Mouse (Mus musculus) hindbrain, postnatal 0 days (tissue): ENCODE measurements around the gene Krtap24-1. TPM values are rescaled to one million over a fixed set of nuclear protein-coding genes. Genes with fewer than 3 reads are reported as not detected.
A peak's percentile ranks its signal among the peaks of the same experiment; 100 is the strongest.

ENCODE experiments used
- ATAC-seq: fragments of 200-750 bp; cut with Nextera tagmentation; 2 replicates; pipeline ENCODE4 v1.8.0; 2017; ENCODE audit warnings: mild to moderate bottlenecking, moderate TSS enrichment, moderate library complexity
- DNase-seq: peaks from one replicate; pipeline ENCODE4 v3.0.0-alpha.2; 2015; ENCODE audit warnings: low spot score
- H3K27ac ChIP-seq: fragments of 300-500 bp; sonication (generic); 2 replicates; pipeline ENCODE4 v1.5.1; 2014; ENCODE audit warnings: mild to moderate bottlenecking
- H3K27me3 ChIP-seq: fragments of 300-500 bp; sonication (generic); 2 replicates; pipeline ENCODE4 v1.6.1; 2014; ENCODE audit warnings: low read length, mixed read lengths; ENCODE audit not compliant: insufficient read depth
- H3K36me3 ChIP-seq: fragments of 300-500 bp; sonication (generic); 2 replicates; pipeline ENCODE4 v1.6.1; 2014; ENCODE audit warnings: low read length, mixed read lengths; ENCODE audit not compliant: insufficient read depth
- H3K4me1 ChIP-seq: fragments of 300-500 bp; sonication (generic); 2 replicates; pipeline ENCODE4 v1.6.1; 2014; ENCODE audit warnings: antibody characterized with exemption, low read length, mixed read lengths; ENCODE audit not compliant: insufficient read depth
- H3K4me2 ChIP-seq: fragments of 300-500 bp; sonication (generic); 2 replicates; pipeline ENCODE4 v1.6.1; 2014; ENCODE audit warnings: low read depth, mild to moderate bottlenecking, low read length, moderate library complexity, mixed read lengths
- H3K4me3 ChIP-seq: fragments of 300-500 bp; sonication (generic); 2 replicates; pipeline ENCODE4 v1.5.1; 2014; ENCODE audit warnings: low read length
- H3K9ac ChIP-seq: fragments of 300-500 bp; sonication (generic); replicated peaks from 2 replicates; pipeline ENCODE4 v1.6.1; 2014; ENCODE audit warnings: mild to moderate bottlenecking, low read length, moderate library complexity, mixed read lengths
- H3K9me3 ChIP-seq: fragments of 300-500 bp; sonication (generic); 2 replicates; pipeline ENCODE4 v1.6.1; 2016; ENCODE audit warnings: low read length, mixed read lengths
- CTCF ChIP-seq: IDR thresholded peaks from 2 replicates; pipeline ENCODE4 v1.5.1; 2016; ENCODE audit warnings: antibody characterized with exemption, control low read depth, low read depth
- WGBS: fragments of 180-500 bp; shearing (Covaris S2); extraction: QIAGEN DNeasy Blood & Tissue Kit; methylation state at CpG from one replicate; pipeline ENCODE4 v1.1.7; 2014; 5-methylcytosine and 5-hydroxymethylcytosine counted together
- polyA plus RNA-seq: library from polyadenylated mRNA; unstranded; fragments of >200 nt; fragmentation: Nextera tagmentation; extraction: Ambion mirVana; gene quantifications from 2 replicates; pipeline ENCODE4 v1.2.1, GENCODE M21; 2015
- total RNA-seq: library from RNA; depleted of rRNA; stranded (reverse); fragments of >200 nt; gene quantifications from 2 replicates; pipeline ENCODE4 v1.2.3, GENCODE M21; 2014; rRNA removed

The Krtap24-1 gene
- not detected in 2 replicates for total RNA-seq
- polyA plus RNA-seq: not detected in 2 replicates

GRCm38 (mm10) chr16:88611922-88612321, at the start of gene Krtap24-1:
Gene Krtap24-1, minus strand, starts transcription at chr16:88612279.
- H3K4me1 ChIP-seq: no peaks in the 10 kb centered on the region
- no peak within 1 kb of the TSS for H3K9ac ChIP-seq
- H3K27ac ChIP-seq: no peak within 1 kb of the TSS
- H3K9me3 ChIP-seq: no peaks in the 10 kb centered on the region
- H3K27me3 ChIP-seq: no peaks in the 10 kb centered on the region
- 93% methylated on average over 8 of the region's 8 CpGs for WGBS
- ATAC-seq: no peak
- no peak for TF ChIP-seq CTCF
- no peak within 1 kb of the TSS for H3K4me3 ChIP-seq
- DNase-seq: peak; percentile 10
- H3K4me2 ChIP-seq: no peak within 1 kb of the TSS
- no peaks in the 10 kb centered on the region for H3K36me3 ChIP-seq

GRCm38 (mm10) chr16:88657426-88657825, 45.3 kb upstream of the Krtap24-1 start:
- H3K36me3 ChIP-seq: no peaks in the 10 kb centered on the region
- H3K9ac ChIP-seq: no peak overlapping the region
- no peaks in the 10 kb centered on the region for H3K9me3 ChIP-seq
- peak; percentile 82 for ATAC-seq
- no peak overlapping the region for H3K4me2 ChIP-seq
- DNase-seq: peak; percentile 68
- no peaks in the 10 kb centered on the region for H3K27me3 ChIP-seq
- no peak overlapping the region for H3K27ac ChIP-seq
- no peak overlapping the region for H3K4me3 ChIP-seq
- WGBS: 15% methylated on average over 1 of the region's 1 CpGs
- TF ChIP-seq CTCF: peak; percentile 69
- no peaks in the 10 kb centered on the region for H3K4me1 ChIP-seq

- no peaks in the 10 kb centered on the region for H3K4me1 ChIP-seq
- ATAC-seq: no peak
- no peak overlapping the region for H3K4me3 ChIP-seq
- WGBS: 53% methylated on average over 2 of the region's 2 CpGs
- H3K9me3 ChIP-seq: no peaks in the 10 kb centered on the region
- DNase-seq: no peak
- H3K4me2 ChIP-seq: no peak overlapping the region
- no peak overlapping the region for H3K27ac ChIP-seq
- no peaks in the 10 kb centered on the region for H3K36me3 ChIP-seq
- no peaks in the 10 kb centered on the region for H3K27me3 ChIP-seq
- TF ChIP-seq CTCF: no peak
- no peak overlapping the region for H3K9ac ChIP-seq
Measured at GRCm38 (mm10) chr16:88651952-88652351, 39.9 kb upstream of the Krtap24-1 start.

GRCm38 (mm10) chr16:88651082-88651481, 39.0 kb upstream of the Krtap24-1 start:
- Histone ChIP-seq H3K4me1 (no peaks in the 10 kb centered on the region), H3K9ac (no peak overlapping the region), H3K27ac (no peak overlapping the region), H3K27me3 (no peaks in the 10 kb centered on the region), H3K4me3 (no peak overlapping the region), H3K9me3 (no peaks in the 10 kb centered on the region), H3K36me3 (no peaks in the 10 kb centered on the region), H3K4me2 (no peak overlapping the region)
- DNase-seq (no peak), ATAC-seq (no peak)
- TF ChIP-seq CTCF: no peak
- 88% methylated on average over 1 of the region's 1 CpGs for WGBS

- TF ChIP-seq CTCF: no peak
- WGBS: 75% methylated on average over 10 of the region's 10 CpGs
- no peak within 1 kb of the TSS for H3K4me3 ChIP-seq
- H3K9me3 ChIP-seq: no peaks in the 10 kb centered on the region
- ATAC-seq: no peak
- H3K9ac ChIP-seq: no peak within 1 kb of the TSS
- H3K4me2 ChIP-seq: no peak within 1 kb of the TSS
- no peaks in the 10 kb centered on the region for H3K27me3 ChIP-seq
- H3K36me3 ChIP-seq: no peaks in the 10 kb centered on the region
- H3K4me1 ChIP-seq: no peaks in the 10 kb centered on the region
- H3K27ac ChIP-seq: no peak within 1 kb of the TSS
- no peak for DNase-seq
Measured at GRCm38 (mm10) chr16:88647358-88647846, 35.3 kb upstream of the Krtap24-1 start, which contains the start of gene Krtap26-1. Gene Krtap26-1, minus strand, starts transcription at chr16:88647796.

- DNase-seq (no peak), ATAC-seq (no peak)
- H3K27me3 ChIP-seq: no peaks in the 10 kb centered on the region
- no peak for TF ChIP-seq CTCF
- H3K4me3 ChIP-seq: no peak overlapping the region
- no peak overlapping the region for H3K27ac ChIP-seq
- H3K4me2 ChIP-seq: no peak overlapping the region
- WGBS: 82% methylated on average over 8 of the region's 8 CpGs
- H3K9ac ChIP-seq: no peak overlapping the region
- no peaks in the 10 kb centered on the region for H3K4me1 ChIP-seq
- H3K9me3 ChIP-seq: no peaks in the 10 kb centered on the region
- H3K36me3 ChIP-seq: no peaks in the 10 kb centered on the region
Measured at GRCm38 (mm10) chr16:88646366-88647111, 34.5 kb upstream of the Krtap24-1 start.

- Histone ChIP-seq H3K27me3 (no peaks in the 10 kb centered on the region), H3K4me2 (no peak overlapping the region), H3K4me1 (no peaks in the 10 kb centered on the region), H3K36me3 (no peaks in the 10 kb centered on the region), H3K4me3 (no peak overlapping the region), H3K9me3 (no peaks in the 10 kb centered on the region), H3K27ac (no peak overlapping the region), H3K9ac (no peak overlapping the region)
- ATAC-seq: no peak
- no peak for TF ChIP-seq CTCF
- no peak for DNase-seq
- 70% methylated on average over 3 of the region's 3 CpGs for WGBS
Measured at GRCm38 (mm10) chr16:88640053-88640452, 28.0 kb upstream of the Krtap24-1 start.
